Mouse (Mus musculus) lung, postnatal 0 days (tissue): ENCODE measurements around the gene Borcs7.

Experiments
- CTCF ChIP-seq: IDR thresholded peaks from 2 replicates; pipeline ENCODE4 v1.5.1; 2016; ENCODE audit warnings: antibody characterized with exemption, mild to moderate bottlenecking
- EP300 ChIP-seq: IDR thresholded peaks from 2 replicates; pipeline ENCODE4 v1.6.1; 2016; ENCODE audit warnings: antibody characterized with exemption, mild to moderate bottlenecking, control low read depth

- TF ChIP-seq CTCF, result no peak
- no peak for TF ChIP-seq EP300
Measured at GRCm38 (mm10) chr19:46737106-46737505, 47.4 kb downstream of the Borcs7 start.
